In genomic region chr5:97348760-97349159, GRCm38 (mm10) we compare ENCODE assay signal across 13 mouse cellular contexts. TPM values are rescaled to one million over a fixed set of nuclear protein-coding genes. Genes with fewer than 3 reads are reported as not detected.
A peak's percentile ranks its signal among the peaks of the same experiment; 100 is the strongest.
DNase-seq lines count a peak whose midpoint lies in the region; ATAC-seq and TF ChIP-seq lines count a peak whose summit lies in the region.
"Had no signal": no experiment of that assay in that cellular context is flagged by ENCODE, and none has a peak within 500 bp of the region (broad histone marks: within the 10 kb centered on the region; RNA-seq: fewer than 3 reads in every experiment).

No protein-coding gene starts in this region.

- 77% methylated on average over 2 of the region's 2 CpGs for WGBS in hindbrain, embryonic 16.5 days
- 87% methylated on average over 2 of the region's 2 CpGs for WGBS in hindbrain, embryonic 10.5 days
- WGBS in stomach, embryonic 14.5 days = 38% methylated on average over 2 of the region's 2 CpGs
- WGBS in stomach, postnatal 0 days = 42% methylated on average over 2 of the region's 2 CpGs
- 40% methylated on average over 2 of the region's 2 CpGs for WGBS in limb, embryonic 15.5 days
- 37% methylated on average over 2 of the region's 2 CpGs for WGBS in stomach, embryonic 15.5 days

- no peak for TF ChIP-seq EP300 in stomach, postnatal 0 days (optimal IDR thresholded peaks at IDR 0.05)

- DNase-seq in hindbrain, embryonic 10.5 days (ENCODE audit: low spot score) = no peak
- no peak for DNase-seq in stomach, postnatal 0 days (ENCODE audit: low spot score)
- no peak for DNase-seq in gastrocnemius, postnatal 14 days
- no peak for DNase-seq in gastrocnemius, adult 18-20 months (ENCODE audit: low spot score)
- DNase-seq: right cerebral cortex, postnatal 25 days had no signal

- peak; percentile 69 for ATAC-seq in hindbrain, embryonic 16.5 days
- peak; percentile 77; the same call in 1 of the 2 replicates for ATAC-seq in stomach, embryonic 14.5 days (ENCODE audit: insufficient number of reproducible peaks, insufficient read depth, low FRiP score, low read depth)
- no peak; the same call in 1 of the 2 replicates for ATAC-seq in stomach, postnatal 0 days (ENCODE audit: low FRiP score, low TSS enrichment)
- 0 out of 2 replicates have a peak, but pooled peaks have one; percentile 7 for ATAC-seq in limb, embryonic 15.5 days (ENCODE audit: insufficient number of reproducible peaks, low FRiP score, low TSS enrichment, low read depth)
- ATAC-seq in stomach, embryonic 15.5 days (ENCODE audit: insufficient read depth, low FRiP score, low read depth) = peak; percentile 47; the same call in 1 of the 2 replicates

- no peaks in the 10 kb centered on the region for H3K36me3 ChIP-seq in hindbrain, embryonic 16.5 days (ENCODE audit: control insufficient read depth, insufficient read depth, low read length)
- no peaks in the 10 kb centered on the region for H3K36me3 ChIP-seq in hindbrain, embryonic 10.5 days
- H3K36me3 ChIP-seq in stomach, embryonic 14.5 days (ENCODE audit: control insufficient read depth, insufficient read depth, low read length) = no peaks in the 10 kb centered on the region
- no peaks in the 10 kb centered on the region for H3K36me3 ChIP-seq in stomach, postnatal 0 days (ENCODE audit: control insufficient read depth, insufficient read depth, low read length)
- no peaks in the 10 kb centered on the region for H3K36me3 ChIP-seq in limb, embryonic 15.5 days
- H3K36me3 ChIP-seq in stomach, embryonic 15.5 days = no peaks in the 10 kb centered on the region
- H3K36me3 ChIP-seq: limb, embryonic 12.5 days had no signal

- no peak overlapping the region for H3K4me2 ChIP-seq in hindbrain, embryonic 16.5 days (ENCODE audit: low read length)
- H3K4me2 ChIP-seq in stomach, embryonic 14.5 days (replicated peaks; ENCODE audit: low read depth, low read length) = no peak overlapping the region
- no peak overlapping the region for H3K4me2 ChIP-seq in stomach, postnatal 0 days (replicated peaks; ENCODE audit: low read depth)
- no peak overlapping the region for H3K4me2 ChIP-seq in limb, embryonic 15.5 days
- no peak overlapping the region for H3K4me2 ChIP-seq in stomach, embryonic 15.5 days
- H3K4me2 ChIP-seq: limb, embryonic 12.5 days had no signal

- no peaks in the 10 kb centered on the region for H3K27me3 ChIP-seq in hindbrain, embryonic 16.5 days (replicated peaks; ENCODE audit: control insufficient read depth, insufficient read depth, low read length)
- no peaks in the 10 kb centered on the region for H3K27me3 ChIP-seq in hindbrain, embryonic 10.5 days (ENCODE audit: insufficient read depth, poor library complexity, severe bottlenecking)
- no peaks in the 10 kb centered on the region for H3K27me3 ChIP-seq in stomach, embryonic 14.5 days (ENCODE audit: control insufficient read depth, insufficient read depth, low read length)
- H3K27me3 ChIP-seq in stomach, postnatal 0 days (ENCODE audit: control insufficient read depth, insufficient read depth, low read length) = no peaks in the 10 kb centered on the region
- no peaks in the 10 kb centered on the region for H3K27me3 ChIP-seq in limb, embryonic 15.5 days
- H3K27me3 ChIP-seq in stomach, embryonic 15.5 days (replicated peaks) = no peaks in the 10 kb centered on the region
- H3K27me3 ChIP-seq: limb, embryonic 12.5 days had no signal

- no peaks in the 10 kb centered on the region for H3K4me1 ChIP-seq in hindbrain, embryonic 16.5 days (ENCODE audit: control insufficient read depth, insufficient read depth, low read depth, low read length)
- no peaks in the 10 kb centered on the region for H3K4me1 ChIP-seq in hindbrain, embryonic 10.5 days (replicated peaks)
- 0 out of 2 replicates have a peak, but pooled peaks cover 2% of the 10 kb centered on the region for H3K4me1 ChIP-seq in stomach, embryonic 14.5 days (ENCODE audit: control insufficient read depth, insufficient read depth, low read length)
- no peaks in the 10 kb centered on the region for H3K4me1 ChIP-seq in stomach, postnatal 0 days (replicated peaks; ENCODE audit: control insufficient read depth, insufficient read depth)
- H3K4me1 ChIP-seq in limb, embryonic 15.5 days = 0 out of 2 replicates have a peak, but pooled peaks cover 2% of the 10 kb centered on the region
- H3K4me1 ChIP-seq in stomach, embryonic 15.5 days = no peaks in the 10 kb centered on the region

- no peak for TF ChIP-seq CTCF in stomach, postnatal 0 days (IDR thresholded peaks at IDR 0.05; ENCODE audit: low read depth)

- H3K27ac ChIP-seq in hindbrain, embryonic 16.5 days (ENCODE audit: low read depth, low read length) = no peak overlapping the region
- no peak overlapping the region for H3K27ac ChIP-seq in hindbrain, embryonic 10.5 days
- no peak overlapping the region for H3K27ac ChIP-seq in stomach, embryonic 14.5 days (ENCODE audit: low read length)
- H3K27ac ChIP-seq in stomach, postnatal 0 days (replicated peaks) = no peak overlapping the region
- no peak overlapping the region for H3K27ac ChIP-seq in limb, embryonic 15.5 days
- no peak overlapping the region for H3K27ac ChIP-seq in stomach, embryonic 15.5 days
- H3K27ac ChIP-seq: limb, embryonic 12.5 days had no signal

- intact Hi-C loops in gastrocnemius, postnatal 14 days (cut with DNase I; ENCODE audit: low total_unique reads) = no loop called here

- no peak overlapping the region for H3K4me3 ChIP-seq in hindbrain, embryonic 16.5 days (ENCODE audit: low read length)
- H3K4me3 ChIP-seq in hindbrain, embryonic 10.5 days = no peak overlapping the region
- H3K4me3 ChIP-seq in stomach, embryonic 14.5 days (ENCODE audit: low read depth, low read length) = no peak overlapping the region
- no peak overlapping the region for H3K4me3 ChIP-seq in stomach, postnatal 0 days (ENCODE audit: low read depth, low read length)
- no peak overlapping the region for H3K4me3 ChIP-seq in limb, embryonic 15.5 days
- no peak overlapping the region for H3K4me3 ChIP-seq in stomach, embryonic 15.5 days (replicated peaks)
- H3K4me3 ChIP-seq: limb, embryonic 12.5 days had no signal

- H3K9ac ChIP-seq in hindbrain, embryonic 16.5 days (ENCODE audit: low read depth, low read length) = no peak overlapping the region
- no peak overlapping the region for H3K9ac ChIP-seq in stomach, embryonic 14.5 days (replicated peaks; ENCODE audit: low read depth, low read length)
- H3K9ac ChIP-seq in stomach, postnatal 0 days (ENCODE audit: low read length) = no peak overlapping the region
- H3K9ac ChIP-seq in limb, embryonic 15.5 days = no peak overlapping the region
- H3K9ac ChIP-seq in stomach, embryonic 15.5 days = no peak overlapping the region
- H3K9ac ChIP-seq: limb, embryonic 12.5 days had no signal

- H3K9me3 ChIP-seq in hindbrain, embryonic 16.5 days (ENCODE audit: control insufficient read depth, low read length) = no peaks in the 10 kb centered on the region
- no peaks in the 10 kb centered on the region for H3K9me3 ChIP-seq in hindbrain, embryonic 10.5 days
- H3K9me3 ChIP-seq in stomach, embryonic 14.5 days (ENCODE audit: control insufficient read depth, low read depth, low read length) = no peaks in the 10 kb centered on the region
- H3K9me3 ChIP-seq in stomach, postnatal 0 days (ENCODE audit: control insufficient read depth, low read length) = no peaks in the 10 kb centered on the region
- no peaks in the 10 kb centered on the region for H3K9me3 ChIP-seq in limb, embryonic 15.5 days
- H3K9me3 ChIP-seq in stomach, embryonic 15.5 days = no peaks in the 10 kb centered on the region
- H3K9me3 ChIP-seq: limb, embryonic 12.5 days had no signal

RNA-seq across cellular contexts. Expression of gene Naa11, which starts 43.4 kb away (rescaled TPM):
- not detected in 2 replicates for polyA plus RNA-seq in hindbrain, embryonic 16.5 days (2015; fragmentation: Nextera tagmentation; extraction: Ambion mirVana)
- polyA plus RNA-seq in hindbrain, embryonic 10.5 days (2016; fragmentation: Nextera tagmentation; extraction: Ambion mirVana) = not detected in 2 replicates
- 0.07 and 0.17 TPM in 2 replicates for polyA plus RNA-seq in stomach, embryonic 14.5 days (2014; fragmentation: Nextera tagmentation; extraction: Ambion mirVana)
- not detected in 2 replicates for polyA plus RNA-seq in stomach, postnatal 0 days (2015; fragmentation: Nextera tagmentation; extraction: Ambion mirVana)
- not detected in 2 replicates for polyA plus RNA-seq in limb, embryonic 15.5 days (2015; fragmentation: Nextera tagmentation; extraction: Ambion mirVana)
- 0.06 TPM in 2 replicates for polyA plus RNA-seq in stomach, embryonic 15.5 days (2015; fragmentation: Nextera tagmentation; extraction: Ambion mirVana)
- not detected for total RNA-seq in gastrocnemius, postnatal 14 days (2021)
- not detected for total RNA-seq in gastrocnemius, adult 18-20 months (2021)
- total RNA-seq: gastrocnemius, postnatal 4 days; hematopoietic stem cell, adult 5-6 weeks; megakaryocyte-erythroid progenitor cell, adult 5-6 weeks had no signal
- polyA plus RNA-seq: limb, embryonic 12.5 days had no signal
